In the genomic region with DNA sequence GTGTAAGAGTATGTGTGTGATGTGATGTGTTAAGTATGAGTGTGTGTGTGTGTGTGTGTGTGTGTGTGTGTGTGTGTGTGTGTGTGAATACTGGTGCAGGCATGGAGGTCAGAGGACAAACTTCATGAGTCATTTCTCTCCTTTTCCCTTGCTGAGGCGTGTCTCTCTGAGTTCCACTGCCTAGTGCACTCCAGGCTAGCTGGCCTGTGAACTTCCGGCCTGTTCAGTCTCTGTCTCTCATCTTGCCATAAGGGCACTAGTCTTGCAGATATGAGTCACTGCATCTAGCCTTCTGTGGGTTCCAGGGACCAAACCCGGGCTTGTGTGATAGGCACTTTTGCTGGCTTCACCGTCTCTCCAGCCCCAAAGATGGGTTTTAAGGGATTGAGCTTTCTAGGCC, we compare ENCODE assay signal across 20 mouse cellular contexts.
DNase-seq lines count a peak whose midpoint lies in the region; ATAC-seq and TF ChIP-seq lines count a peak whose summit lies in the region.
"Had no signal": no experiment of that assay in that cellular context is flagged by ENCODE, and none has a peak within 500 bp of the region (broad histone marks: within the 10 kb centered on the region; RNA-seq: fewer than 3 reads in every experiment).

No protein-coding gene starts in this region.

- H3K27ac ChIP-seq in liver, adult 2 months (replicated peaks; ENCODE audit: insufficient read depth, low read depth, low read length) = peak overlapping the region; percentile 49
- H3K27ac ChIP-seq in liver, embryonic 11.5 days (ENCODE audit: low read depth, low read length) = no peak overlapping the region
- H3K27ac ChIP-seq: forebrain, embryonic 12.5 days; heart, adult 2 months had no signal

- no peak overlapping the region for H3K9ac ChIP-seq in liver, adult 2 months (ENCODE audit: low read depth, low read length)
- no peak overlapping the region for H3K9ac ChIP-seq in liver, embryonic 11.5 days (ENCODE audit: low read depth, low read length)
- H3K9ac ChIP-seq: forebrain, embryonic 12.5 days had no signal

- no peaks in the 10 kb centered on the region for H3K27me3 ChIP-seq in liver, adult 2 months (ENCODE audit: control insufficient read depth, insufficient read depth, low read length)
- H3K27me3 ChIP-seq in liver, embryonic 11.5 days (replicated peaks; ENCODE audit: control insufficient read depth, insufficient read depth, low read length) = no peaks in the 10 kb centered on the region
- H3K27me3 ChIP-seq: forebrain, embryonic 12.5 days had no signal

- peaks cover 44% of the 10 kb centered on the region; the same call in 1 of the 2 replicates for H3K79me2 ChIP-seq in liver, adult 2 months (ENCODE audit: control insufficient read depth, insufficient read depth, low read length)

- peaks cover 55% of the 10 kb centered on the region for H3K4me1 ChIP-seq in liver, adult 2 months (ENCODE audit: control insufficient read depth, insufficient read depth, low read length)
- H3K4me1 ChIP-seq in liver, embryonic 11.5 days (replicated peaks; ENCODE audit: control insufficient read depth, insufficient read depth, low read length) = peaks cover 26% of the 10 kb centered on the region

- no peak for ATAC-seq in liver, embryonic 11.5 days (replicated peaks; ENCODE audit: low FRiP score)
- ATAC-seq: activated CD4-positive, CD25-positive, alpha-beta regulatory T cell, adult 4 months; hindbrain, embryonic 16.5 days; intestine, embryonic 16.5 days; midbrain, embryonic 16.5 days had no signal

- no peaks in the 10 kb centered on the region for H3K9me3 ChIP-seq in liver, embryonic 11.5 days (ENCODE audit: control insufficient read depth, low read length)
- H3K9me3 ChIP-seq: forebrain, embryonic 12.5 days had no signal

- H3K36me3 ChIP-seq in liver, adult 2 months (ENCODE audit: control insufficient read depth, insufficient read depth, low read length) = no peaks in the 10 kb centered on the region
- H3K36me3 ChIP-seq in liver, embryonic 11.5 days (ENCODE audit: control insufficient read depth, insufficient read depth, low read length) = no peaks in the 10 kb centered on the region
- H3K36me3 ChIP-seq: forebrain, embryonic 12.5 days had no signal

- peak; percentile 92 for DNase-seq in heart, adult 11 months
- no peak for DNase-seq in heart, adult 8-10 months (ENCODE audit: low spot score)
- peak; percentile 74 for DNase-seq in liver, adult 2 months (ENCODE audit: extremely low read depth, low read depth, low spot score)
- DNase-seq in liver, embryonic 11.5 days (ENCODE audit: low spot score) = no peak
- peak; percentile 91 for DNase-seq in 3T3-L1 (ENCODE audit: low read depth, low spot score)
- DNase-seq in adipocyte (ENCODE audit: low spot score) = peak; percentile 49
- no peak for DNase-seq in adrenal gland, postnatal 4 days (ENCODE audit: low spot score in 2 of 2)
- DNase-seq in spleen, postnatal 4 days (ENCODE audit: low spot score in 2 of 2) = no peak
- DNase-seq: adrenal gland, postnatal 25 days; cerebellum, adult 18-20 months; cerebellum, postnatal 36 days; gastrocnemius, postnatal 10 days; heart, adult 2 months; right cerebral cortex, postnatal 14 days; spleen, adult 18-20 months had no signal

- 43% methylated on average over 4 of the region's 4 CpGs for WGBS in liver, adult 2 months
- WGBS in liver, embryonic 11.5 days = 59% methylated on average over 3 of the region's 4 CpGs

- H3K4me2 ChIP-seq in liver, embryonic 11.5 days = no peak overlapping the region; the same call in 1 of the 2 replicates
- H3K4me2 ChIP-seq: forebrain, embryonic 12.5 days had no signal

- H3K4me3 ChIP-seq in liver, adult 2 months (ENCODE audit: insufficient read depth, low read depth, low read length) = no peak overlapping the region
- H3K4me3 ChIP-seq in liver, embryonic 11.5 days (ENCODE audit: low read depth, low read length) = no peak overlapping the region
- H3K4me3 ChIP-seq: forebrain, embryonic 12.5 days; heart, adult 2 months had no signal

- no peak for TF ChIP-seq POLR2A in liver, adult 2 months (IDR thresholded peaks at IDR 0.05; ENCODE audit: extremely low read depth, insufficient read depth, low read length)

- no peak for TF ChIP-seq CTCF in liver, adult 2 months (IDR thresholded peaks at IDR 0.05; ENCODE audit: low read depth, low read length)

Comparison
In these comparisons a context has a peak if more than half of its experiments do, and no peak if none do; other contexts are left out.
1. DNase-seq: peak in heart, adult 11 months (single experiment), liver, adult 2 months (single experiment), 3T3-L1 (single experiment) and adipocyte (single experiment); none in heart, adult 8-10 months (single experiment), liver, embryonic 11.5 days (single experiment), adrenal gland, postnatal 4 days (0 of 2) and spleen, postnatal 4 days (0 of 2).